In the genomic region with DNA sequence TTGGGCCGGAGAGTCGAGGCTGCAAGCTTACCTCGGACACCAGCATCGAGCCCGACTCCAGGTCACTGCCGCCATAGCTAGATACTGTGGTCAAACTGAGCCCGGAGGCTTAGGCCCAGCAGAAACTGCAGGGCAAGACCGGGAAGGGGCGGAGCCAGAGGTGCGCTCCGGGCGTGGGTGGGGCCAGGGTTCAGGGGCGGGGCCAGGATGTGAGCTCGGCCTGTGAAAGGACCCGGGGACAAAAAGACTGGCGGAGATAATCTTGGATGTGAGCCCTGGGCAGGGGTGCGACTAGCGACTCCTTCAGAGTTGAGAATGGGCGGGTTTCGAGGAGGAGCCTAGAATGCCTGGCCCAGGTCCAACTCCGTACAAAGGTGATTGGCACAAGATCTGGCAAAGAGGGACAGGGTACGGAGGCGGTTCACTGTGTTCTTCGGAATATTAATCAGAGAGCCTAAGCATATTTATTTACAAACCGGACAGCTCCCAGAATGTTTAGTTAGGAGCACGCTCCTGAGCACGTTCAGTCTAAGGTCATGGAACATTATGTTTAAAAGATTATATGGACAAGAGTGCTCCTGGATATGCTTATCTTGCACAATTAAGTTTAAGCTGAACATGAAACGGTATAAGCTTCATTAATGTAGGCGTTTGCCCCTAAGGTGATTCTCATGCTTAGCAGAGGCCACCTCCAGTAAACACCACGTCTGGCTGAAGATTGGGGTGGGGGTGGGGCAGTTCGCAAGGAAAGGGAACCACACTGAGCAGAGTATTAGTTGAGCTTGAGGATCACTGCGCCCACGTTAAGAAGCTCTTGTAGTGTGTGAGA, we compare ENCODE assay signal across 7 mouse cellular contexts. TPM values are rescaled to one million over a fixed set of nuclear protein-coding genes. Genes with fewer than 3 reads are reported as not detected.
DNase-seq lines count a peak whose midpoint lies in the region; ATAC-seq and TF ChIP-seq lines count a peak whose summit lies in the region.

No protein-coding gene starts in this region.

- peaks cover 14% of the 10 kb centered on the region for H3K36me3 ChIP-seq in embryonic facial prominence, embryonic 10.5 days (replicated peaks)
- H3K36me3 ChIP-seq in intestine, postnatal 0 days (ENCODE audit: control insufficient read depth, insufficient read depth): peaks cover 8% of the 10 kb centered on the region
- H3K36me3 ChIP-seq in midbrain, embryonic 12.5 days: peaks cover 8% of the 10 kb centered on the region; the same call in 1 of the 2 replicates
- peaks cover 9% of the 10 kb centered on the region for H3K36me3 ChIP-seq in small intestine, adult 2 months (ENCODE audit: control insufficient read depth, insufficient read depth, low read length)

- peaks cover 15% of the 10 kb centered on the region for H3K4me1 ChIP-seq in embryonic facial prominence, embryonic 10.5 days
- H3K4me1 ChIP-seq in intestine, postnatal 0 days (replicated peaks; ENCODE audit: control insufficient read depth, insufficient read depth, low read length): peaks cover 13% of the 10 kb centered on the region; the same call in 1 of the 2 replicates
- H3K4me1 ChIP-seq in midbrain, embryonic 12.5 days: peaks cover 19% of the 10 kb centered on the region
- peaks cover 14% of the 10 kb centered on the region; the same call in 1 of the 2 replicates for H3K4me1 ChIP-seq in small intestine, adult 2 months (ENCODE audit: control insufficient read depth, insufficient read depth, insufficient read length, low read length)

- TF ChIP-seq POLR2A in small intestine, adult 2 months (IDR thresholded peaks at IDR 0.05; ENCODE audit: low read depth, low read length): peak; percentile 75

- peak overlapping the region; percentile 86 for H3K4me2 ChIP-seq in intestine, postnatal 0 days (replicated peaks; ENCODE audit: low read depth)
- H3K4me2 ChIP-seq in midbrain, embryonic 12.5 days (replicated peaks): peak overlapping the region; percentile 63

- peak; percentile 99 for DNase-seq in adrenal gland, postnatal 10 days
- peak; percentile 97 for DNase-seq in embryonic facial prominence, embryonic 10.5 days (ENCODE audit: low spot score)
- peak; percentile 87 for DNase-seq in gonadal fat pad, adult 2 months (ENCODE audit: low read depth)
- peak; percentile 98 for DNase-seq in left cerebral cortex, postnatal 4 days

- TF ChIP-seq CTCF in intestine, postnatal 0 days (IDR thresholded peaks at IDR 0.05; ENCODE audit: low read depth): no peak
- TF ChIP-seq CTCF in small intestine, adult 2 months (IDR thresholded peaks at IDR 0.05; ENCODE audit: extremely low read depth, insufficient read length, insufficient replicate concordance, low read depth, low read length): no peak

- peak overlapping the region; percentile 94 for H3K27ac ChIP-seq in embryonic facial prominence, embryonic 10.5 days (replicated peaks)
- H3K27ac ChIP-seq in intestine, postnatal 0 days (ENCODE audit: low read depth, low read length): peak overlapping the region; percentile 91
- H3K27ac ChIP-seq in midbrain, embryonic 12.5 days (replicated peaks): peak overlapping the region; percentile 73
- H3K27ac ChIP-seq in small intestine, adult 2 months (ENCODE audit: insufficient read depth, low read depth, low read length): peak overlapping the region; percentile 90

- no peaks in the 10 kb centered on the region for H3K27me3 ChIP-seq in embryonic facial prominence, embryonic 10.5 days (replicated peaks; ENCODE audit: low read depth, poor library complexity, severe bottlenecking)
- H3K27me3 ChIP-seq in intestine, postnatal 0 days (replicated peaks; ENCODE audit: control insufficient read depth, insufficient read depth, low read length): no peaks in the 10 kb centered on the region
- H3K27me3 ChIP-seq in midbrain, embryonic 12.5 days: no peaks in the 10 kb centered on the region
- H3K27me3 ChIP-seq in small intestine, adult 2 months (ENCODE audit: control insufficient read depth, insufficient read depth, low read length): no peaks in the 10 kb centered on the region

- ATAC-seq in intestine, postnatal 0 days: peak; percentile 95
- peak; percentile 97 for ATAC-seq in midbrain, embryonic 12.5 days (ENCODE audit: low FRiP score, low read depth)

- H3K9me3 ChIP-seq in embryonic facial prominence, embryonic 10.5 days: no peaks in the 10 kb centered on the region
- no peaks in the 10 kb centered on the region for H3K9me3 ChIP-seq in intestine, postnatal 0 days (ENCODE audit: control insufficient read depth)
- H3K9me3 ChIP-seq in midbrain, embryonic 12.5 days: peaks cover 1% of the 10 kb centered on the region; the same call in 1 of the 2 replicates

- peak overlapping the region; percentile 84 for H3K9ac ChIP-seq in intestine, postnatal 0 days (ENCODE audit: low read depth, low read length)
- peak overlapping the region; percentile 70 for H3K9ac ChIP-seq in midbrain, embryonic 12.5 days (replicated peaks)

- peak overlapping the region; percentile 73 for H3K4me3 ChIP-seq in embryonic facial prominence, embryonic 10.5 days
- H3K4me3 ChIP-seq in intestine, postnatal 0 days (ENCODE audit: low read depth, low read length): peak overlapping the region; percentile 63
- H3K4me3 ChIP-seq in midbrain, embryonic 12.5 days: peak overlapping the region; percentile 56
- peak overlapping the region; percentile 90 for H3K4me3 ChIP-seq in small intestine, adult 2 months (ENCODE audit: low read depth, low read length)

- intact Hi-C loops in left cerebral cortex, postnatal 4 days (cut with DNase I): no loop called here

- WGBS in embryonic facial prominence, embryonic 10.5 days: 1% methylated on average over 33 of the region's 33 CpGs
- WGBS in intestine, postnatal 0 days: under 1% methylated on average over 33 of the region's 33 CpGs
- WGBS in midbrain, embryonic 12.5 days: under 1% methylated on average over 33 of the region's 33 CpGs
- WGBS in small intestine, adult 2 months: under 1% methylated on average over 33 of the region's 33 CpGs

RNA-seq across cellular contexts. Expression of a gene that starts 30.6 kb away (rescaled TPM):
- total RNA-seq in adrenal gland, postnatal 10 days (2021): 1 to 10 TPM; 1.9 to 4.2 TPM
- 0.34 and 0.85 TPM in 2 replicates for polyA plus RNA-seq in embryonic facial prominence, embryonic 10.5 days (2016; fragmentation: Nextera tagmentation; extraction: Ambion mirVana)
- polyA plus RNA-seq in gonadal fat pad, adult 2 months (2012; rRNA removed): 2.0 and 3.8 TPM in 2 replicates
- 1.8 and 1.9 TPM in 2 replicates for polyA plus RNA-seq in intestine, postnatal 0 days (2015; fragmentation: Nextera tagmentation; extraction: Ambion mirVana)
- 1 to 10 TPM in 1 of 2 experiments, not detected in 1; 1.0 TPM for total RNA-seq in left cerebral cortex, postnatal 4 days (2021)
- 0.46 and 0.66 TPM in 2 replicates for polyA plus RNA-seq in midbrain, embryonic 12.5 days (2016; fragmentation: Nextera tagmentation; extraction: Ambion mirVana)
- polyA plus RNA-seq in small intestine, adult 2 months (2012; rRNA removed): 1.8 and 4.9 TPM in 2 replicates

RNA-seq across cellular contexts. Expression of a gene that starts 32.7 kb away (rescaled TPM):
- total RNA-seq in adrenal gland, postnatal 10 days (2021): 100 to 1,000 TPM; 254 to 255 TPM
- polyA plus RNA-seq in embryonic facial prominence, embryonic 10.5 days (2016; fragmentation: Nextera tagmentation; extraction: Ambion mirVana): 91.2 and 105 TPM in 2 replicates
- polyA plus RNA-seq in gonadal fat pad, adult 2 months (2012; rRNA removed): 70.2 and 72.9 TPM in 2 replicates
- polyA plus RNA-seq in intestine, postnatal 0 days (2015; fragmentation: Nextera tagmentation; extraction: Ambion mirVana): 205 and 228 TPM in 2 replicates
- 10 to 100 TPM; 58.2 to 59.3 TPM for total RNA-seq in left cerebral cortex, postnatal 4 days (2021)
- 116 and 118 TPM in 2 replicates for polyA plus RNA-seq in midbrain, embryonic 12.5 days (2016; fragmentation: Nextera tagmentation; extraction: Ambion mirVana)
- polyA plus RNA-seq in small intestine, adult 2 months (2012; rRNA removed): 8.6 and 14.9 TPM in 2 replicates

Comparison
In these comparisons a context has a peak if more than half of its experiments do, and no peak if none do; other contexts are left out.
1. Peak in every context shown above with its lines: DNase-seq, ATAC-seq, H3K4me3 ChIP-seq and H3K27ac ChIP-seq.